Mouse (Mus musculus) kidney, adult 2 months (tissue): ENCODE measurements around the gene Rgl3.

Experiments
- CTCF ChIP-seq: fragments of 200-500 bp; conservative IDR thresholded peaks from 2 replicates; pipeline ENCODE4 v1.5.1; 2011; ENCODE audit warnings: low read depth, mild to moderate bottlenecking, control low read depth, low read length, moderate library complexity, mixed read lengths; ENCODE audit not compliant: insufficient read depth, insufficient read length
- POLR2A ChIP-seq: fragments of 200-500 bp; IDR thresholded peaks from one replicate; pipeline ENCODE4 v1.6.1; 2011; ENCODE audit warnings: low read depth, low read length, control low read depth

DNA sequence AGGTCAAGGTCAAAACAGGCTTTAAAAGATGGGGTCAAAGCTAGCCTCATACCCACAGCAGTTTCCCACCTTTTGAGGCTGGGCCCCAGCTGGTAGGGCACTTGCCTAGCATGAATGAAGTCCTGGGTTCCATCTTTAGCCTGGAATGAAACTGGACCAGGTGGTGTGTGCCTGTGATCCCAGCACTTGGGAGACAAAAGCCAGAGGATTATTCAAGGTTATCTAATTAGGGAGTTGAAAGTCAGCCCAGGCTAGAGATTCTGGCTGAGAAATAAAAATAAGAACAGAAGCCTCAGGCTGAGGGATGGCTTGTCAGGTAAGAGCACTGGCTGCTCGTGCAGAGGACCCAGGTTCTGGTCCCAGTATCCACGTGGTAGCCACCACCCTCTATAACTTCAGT lies 57.2 kb downstream of the Rgl3 start:
- TF ChIP-seq CTCF (no peak), POLR2A (no peak)
